Mouse (Mus musculus): ENCODE results near the gene Zfp36l3.
"Not testable (repeated sequence)": the region's sequence is repeated elsewhere in the genome, so short reads cannot be mapped to it uniquely, and the experiment has no call there.

Zfp36l3 gene

GRCm38 (mm10) chrX:53776276-53776675 lies at the start of gene Zfp36l3:
Gene Zfp36l3 (minus strand): TSS chrX:53776394.
- no peak for DNase-seq (ENCODE audit: low spot score in 2 of 2)

- DNase-seq (ENCODE audit: low spot score in 2 of 2): no peak
Observed at GRCm38 (mm10) chrX:53799074-53799473, 22.9 kb upstream of the Zfp36l3 start.

- not testable (repeated sequence) for DNase-seq (ENCODE audit: low spot score in 2 of 2)
Observed at GRCm38 (mm10) chrX:53797519-53797918, 21.3 kb upstream of the Zfp36l3 start, which contains the start of gene Xlr. Gene Xlr (minus strand): TSS chrX:53797706.

GRCm38 (mm10) chrX:53757736-53758135 lies 18.5 kb downstream of the Zfp36l3 start, which contains the start of gene 1700013H16Rik:
Gene 1700013H16Rik (minus strand): TSS chrX:53757831.
- DNase-seq (ENCODE audit: low spot score in 2 of 2): no peak

- no peak for DNase-seq (ENCODE audit: low spot score in 2 of 2)
Observed at GRCm38 (mm10) chrX:53752851-53753250, 23.3 kb downstream of the Zfp36l3 start.

GRCm38 (mm10) chrX:53728967-53729366 lies 47.2 kb downstream of the Zfp36l3 start:
- DNase-seq (ENCODE audit: low spot score in 2 of 2): no peak

DNA sequence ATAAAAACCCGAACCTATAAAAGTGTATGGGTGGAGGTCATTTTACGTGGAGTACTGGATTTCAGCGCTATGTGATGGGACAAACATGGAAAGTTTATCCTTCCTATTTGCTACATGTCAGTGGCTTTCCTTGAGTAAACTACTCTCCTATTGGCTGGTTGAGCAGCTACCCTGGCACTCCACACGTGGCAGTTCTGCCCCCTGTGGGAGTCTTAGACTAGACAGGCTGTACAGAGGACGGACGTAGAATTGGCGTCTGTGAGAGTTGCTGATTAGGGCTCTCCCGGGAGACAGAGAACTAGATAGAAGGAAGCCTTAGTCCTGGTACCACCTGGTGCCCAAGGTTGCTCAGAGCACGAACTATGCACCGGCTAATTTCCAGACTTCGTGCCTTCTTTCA lies 51.6 kb downstream of the Zfp36l3 start, which contains the start of gene 4930502E18Rik:
4930502E18Rik (plus strand) TSS at position 231 of the 400 bp plus-strand sequence.
- no peak for DNase-seq (ENCODE audit: low spot score in 2 of 2)

Data from cerebellum, postnatal 4 days (tissue).